Mouse (Mus musculus) brain, embryonic 18.5 days (tissue): ENCODE measurements around the gene Sugp1.

ENCODE experiments used
- DNase-seq: peaks from one replicate; pipeline ENCODE4 v3.0.0-alpha.2; 2012; ENCODE audit warnings: low read depth, low spot score

Sugp1 gene

GRCm38 (mm10) chr8:70111192-70111795, 68.7 kb downstream of the Sugp1 start:
- DNase-seq = no peak

DNA sequence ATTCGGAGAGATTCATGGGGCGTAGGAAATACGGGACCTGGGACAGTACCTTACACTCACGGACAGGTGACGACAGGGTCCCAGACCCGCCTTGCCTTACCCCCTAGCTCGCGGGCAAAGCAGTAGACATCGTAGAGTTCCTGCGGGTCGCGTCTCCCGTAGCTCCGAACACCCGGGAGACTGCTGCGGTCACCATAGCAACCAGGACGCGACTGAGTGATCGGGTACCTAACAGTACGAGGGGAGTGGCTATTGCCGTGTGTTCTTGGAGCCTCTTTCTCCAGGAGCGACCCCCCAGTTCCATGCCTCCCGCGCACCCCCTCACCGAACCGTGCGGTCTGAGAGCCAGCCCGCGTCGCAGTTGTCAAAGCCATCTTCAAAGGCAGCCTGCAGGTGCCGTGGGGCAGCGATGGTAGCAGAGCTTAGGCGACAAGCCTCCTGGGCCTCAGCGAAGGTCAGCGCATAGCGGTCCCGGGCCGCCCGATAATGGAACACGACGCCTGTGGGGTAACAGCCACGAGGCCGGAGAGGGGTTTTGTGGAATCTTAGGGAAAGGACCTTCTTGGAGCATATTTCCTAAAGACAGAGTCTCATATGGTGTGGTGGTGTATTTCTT, 69.9 kb downstream of the Sugp1 start:
- no peak for DNase-seq

GRCm38 (mm10) chr8:70114488-70114887, 71.9 kb downstream of the Sugp1 start:
- DNase-seq = no peak

DNA sequence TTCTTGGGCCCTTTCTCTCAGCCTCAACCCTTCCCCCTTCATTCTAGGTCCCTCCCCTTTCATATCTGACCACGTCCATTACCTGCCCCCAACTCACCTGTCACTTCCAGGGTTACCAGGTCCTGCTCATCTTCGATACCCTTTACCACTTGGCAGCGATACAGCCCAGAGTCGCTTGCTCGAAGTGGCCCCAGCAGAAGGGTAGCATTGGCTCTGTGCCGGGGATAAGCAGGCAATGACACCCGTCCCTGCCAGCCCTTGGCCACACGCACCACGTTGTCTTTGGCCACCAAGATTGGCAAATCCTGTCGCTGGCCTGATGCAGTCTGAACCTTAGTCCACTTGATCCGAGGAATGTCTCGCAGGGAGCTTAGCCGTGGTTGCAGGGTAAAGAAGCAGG, 72.3 kb downstream of the Sugp1 start:
- no peak for DNase-seq

GRCm38 (mm10) chr8:70117611-70118010, 75.0 kb downstream of the Sugp1 start:
- no peak for DNase-seq

- peak; percentile 74 for DNase-seq
Observed at GRCm38 (mm10) chr8:70118726-70119700, 76.4 kb downstream of the Sugp1 start.

DNA sequence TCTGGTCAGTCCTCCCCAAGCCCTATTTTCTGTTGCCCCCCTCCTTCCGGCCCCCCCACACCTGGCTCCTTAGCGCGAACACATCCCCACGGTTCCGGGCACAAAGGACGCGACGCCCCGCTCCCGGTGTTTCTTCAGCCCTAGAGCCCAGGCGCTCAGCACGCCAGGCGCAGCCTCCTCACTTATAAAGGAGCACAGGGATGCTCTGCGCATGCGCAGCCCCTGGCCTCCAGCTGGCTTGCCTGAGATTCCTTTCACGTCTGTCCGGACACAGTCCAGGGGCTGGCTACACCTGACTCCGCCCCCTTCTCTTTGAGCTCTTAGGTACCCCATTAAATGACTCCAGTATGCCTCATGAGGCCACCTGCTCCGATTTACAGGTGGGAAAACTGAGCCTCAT, 78.1 kb downstream of the Sugp1 start, which contains the start of gene Ncan:
Gene Ncan (minus strand): TSS at position 207 of the 400 bp plus-strand sequence.
- DNase-seq = peak; percentile 69
